Mouse (Mus musculus) induced T-regulatory cell, adult 2 months (primary cell): ENCODE measurements at regions not wholly inside any gene's neighbourhood (a gene's known extent, or its start where the extent isn't known, plus 50 kb on each side); places are given as distances from the start of the nearest gene placed in this dataset.

ENCODE experiments used
- DNase-seq: peaks from one replicate; pipeline ENCODE4 v3.0.0-alpha.2; 2012; ENCODE audit warnings: low read depth

DNA sequence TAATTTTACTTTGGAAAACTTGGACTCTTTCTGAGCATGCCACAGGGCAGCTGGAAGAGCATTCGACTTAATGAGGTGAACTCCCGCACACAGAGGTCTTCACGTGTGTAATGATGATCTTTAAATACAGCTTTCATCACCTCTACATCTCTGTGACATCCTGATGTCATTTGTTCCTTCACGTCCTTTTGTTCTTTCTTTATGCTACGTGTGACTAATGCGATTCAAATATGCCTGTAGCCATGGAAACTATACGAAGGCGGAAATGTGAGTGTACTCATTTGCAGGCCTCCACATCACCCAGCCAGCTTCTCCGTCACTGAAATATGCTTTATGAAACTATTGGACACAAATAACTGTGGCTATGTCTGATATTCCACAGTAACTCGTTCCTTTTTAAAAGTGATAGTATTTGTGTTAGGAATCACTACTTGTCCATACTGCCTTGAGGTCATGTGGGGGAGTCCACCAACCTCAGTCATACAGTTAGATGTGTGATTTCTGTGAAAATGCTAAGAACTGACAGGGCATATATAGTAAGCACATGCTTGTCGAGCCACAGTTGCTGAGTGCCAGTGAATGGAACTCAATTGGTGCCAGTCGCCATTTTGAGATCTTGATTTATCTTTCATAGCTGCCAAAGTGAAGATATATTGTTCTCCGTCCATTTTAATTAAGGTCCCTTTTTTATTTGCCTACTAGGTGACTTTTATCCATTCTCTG is 145.9 kb downstream of the Plk2 start:
- DNase-seq, result peak; percentile 39

GRCm38 (mm10) chr13:110541288-110542148 is 146.7 kb downstream of the Plk2 start:
- no peak for DNase-seq

GRCm38 (mm10) chr13:110542303-110543065 is 147.6 kb downstream of the Plk2 start:
- DNase-seq, result no peak

DNA sequence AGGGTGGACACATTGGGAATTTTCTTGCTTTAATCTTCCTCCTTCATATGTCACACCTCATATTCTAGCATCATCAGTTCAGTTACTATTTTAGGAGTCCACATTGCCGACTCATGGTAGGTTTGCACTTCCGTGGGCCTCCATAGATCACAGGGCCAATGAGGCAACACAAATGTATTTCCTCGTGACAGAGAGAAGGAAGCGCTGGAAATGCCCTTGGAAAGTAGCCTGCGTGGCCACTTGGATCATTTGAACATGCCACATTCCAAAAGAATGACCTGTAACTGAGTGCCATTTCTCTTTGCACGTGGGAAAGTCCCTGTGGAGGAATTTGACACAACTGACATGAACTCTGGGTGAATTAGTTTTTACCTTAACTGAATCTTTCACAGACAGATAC is 150.6 kb downstream of the Plk2 start:
- no peak for DNase-seq

DNA sequence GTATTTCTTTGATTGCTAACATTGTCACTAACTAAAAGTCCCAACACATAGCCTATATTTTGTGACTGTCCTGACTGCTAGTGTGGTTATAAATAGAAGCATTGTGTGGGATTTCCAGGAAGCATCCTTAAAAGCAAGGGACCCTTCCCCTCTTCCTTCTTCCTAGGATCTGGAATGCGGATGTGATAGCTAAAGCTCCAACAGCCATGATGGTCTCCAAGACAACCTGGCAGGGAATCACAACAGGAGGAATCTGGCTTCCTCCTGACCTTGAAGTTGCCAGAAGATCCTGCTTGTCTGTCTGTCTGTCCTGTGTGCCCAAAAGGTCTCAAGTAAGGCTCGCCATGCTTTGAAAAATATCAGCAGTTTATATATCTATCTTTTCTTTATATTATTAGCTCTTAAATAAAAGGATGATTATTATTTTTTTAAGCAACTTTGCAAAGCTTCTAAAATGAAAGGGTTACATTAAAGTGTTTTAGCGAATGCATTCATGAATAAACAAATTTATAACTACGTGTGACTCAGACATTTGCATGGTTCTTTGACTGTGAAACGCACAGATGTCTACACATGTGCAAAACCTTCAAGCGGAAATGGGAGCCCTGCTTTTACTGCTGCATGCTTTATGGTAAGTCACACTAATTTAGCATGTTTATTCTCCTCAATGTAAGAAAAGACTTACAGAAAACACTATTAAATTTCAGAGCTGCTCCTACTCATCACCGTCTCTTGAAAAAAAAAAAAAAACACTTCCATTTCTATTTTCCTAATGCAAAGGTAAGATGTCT is 160.9 kb downstream of the Plk2 start:
- no peak for DNase-seq

DNA sequence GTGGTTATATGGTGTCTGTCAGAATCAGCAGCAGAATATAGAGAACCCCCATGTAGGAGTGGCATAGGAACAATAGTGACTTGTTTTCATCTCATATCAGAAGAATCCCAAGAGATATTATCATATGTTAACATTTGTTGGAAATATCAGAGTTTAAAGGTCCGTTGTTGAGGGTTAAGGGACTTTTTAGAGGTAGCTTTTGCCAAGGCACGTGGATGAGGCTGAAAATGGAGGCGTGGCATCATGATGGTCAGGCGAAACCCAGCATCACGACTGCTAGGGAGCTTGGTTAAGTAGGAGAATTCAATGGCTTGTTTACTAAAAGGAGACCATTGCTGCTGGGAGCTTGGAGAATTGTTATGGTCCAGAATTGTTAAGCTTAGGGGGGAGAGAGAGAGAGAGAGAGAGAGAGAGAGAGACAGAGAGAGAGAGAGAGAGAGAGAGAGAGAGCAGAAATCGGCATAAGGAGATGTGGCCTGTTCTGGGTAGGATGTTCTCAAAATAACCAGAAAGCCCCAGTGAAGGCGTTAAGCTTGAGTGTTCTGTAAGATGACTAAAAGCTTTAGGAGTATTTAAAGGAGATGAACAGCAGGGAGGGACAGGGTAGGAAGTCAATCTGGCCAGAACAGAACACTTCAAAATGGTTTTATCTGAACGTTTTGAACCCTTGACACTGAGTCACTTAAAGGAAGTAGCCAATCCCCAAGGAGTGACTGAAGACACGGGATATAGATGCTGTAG is 161.7 kb downstream of the Plk2 start:
- no peak for DNase-seq

GRCm38 (mm10) chr13:110557930-110558727 is 163.3 kb downstream of the Plk2 start:
- peak; percentile 20 for DNase-seq

- DNase-seq, result no peak
Measured at GRCm38 (mm10) chr13:110560566-110560965, 165.7 kb downstream of the Plk2 start.

- peak; percentile 35 for DNase-seq
Measured at GRCm38 (mm10) chr13:110562499-110562898, 167.7 kb downstream of the Plk2 start.

- DNase-seq, result no peak
Measured at GRCm38 (mm10) chr13:110562902-110563301, 168.1 kb downstream of the Plk2 start.

DNA sequence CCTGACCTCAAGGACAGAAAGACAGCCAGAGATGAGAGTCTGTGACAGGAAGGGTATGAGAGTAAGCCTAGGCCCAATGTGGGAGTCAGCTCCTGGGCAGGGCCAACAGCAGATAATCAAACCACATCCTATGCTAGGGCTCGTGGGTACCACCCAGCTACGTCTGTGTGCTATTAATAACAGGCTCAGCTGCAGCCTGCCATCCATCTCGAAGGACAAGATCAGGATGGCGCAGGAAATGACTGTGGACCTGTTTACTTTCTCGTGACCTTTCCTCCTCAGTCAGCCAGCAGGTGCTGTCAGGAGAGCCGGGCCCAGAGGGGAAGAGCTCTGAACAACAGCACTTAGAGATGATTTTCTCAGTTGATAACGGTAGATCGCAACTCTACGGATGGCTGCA is 169.1 kb downstream of the Plk2 start:
- peak; percentile 81 for DNase-seq

- no peak for DNase-seq
Measured at GRCm38 (mm10) chr13:110568482-110569179, 173.8 kb downstream of the Plk2 start.

DNA sequence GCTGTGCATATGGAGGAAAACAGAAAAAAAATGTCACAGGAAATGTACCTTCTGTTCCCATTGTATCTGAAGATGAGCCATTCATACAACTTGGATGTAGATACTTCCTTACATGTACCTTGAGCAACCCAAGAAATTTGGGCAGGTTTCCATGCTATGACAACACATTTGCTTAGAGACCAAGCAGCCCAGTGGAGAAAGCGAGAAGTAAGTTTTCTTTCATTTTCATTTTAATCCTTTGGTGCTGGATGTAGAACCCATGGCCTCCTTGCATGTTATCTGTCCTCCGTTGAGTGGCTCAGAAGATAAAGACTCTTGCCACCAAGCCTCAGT is 174.3 kb downstream of the Plk2 start:
- DNase-seq, result no peak

GRCm38 (mm10) chr13:110570386-110570785 is 175.5 kb downstream of the Plk2 start:
- no peak for DNase-seq

- no peak for DNase-seq
Measured at GRCm38 (mm10) chr13:110573360-110574065, 178.7 kb downstream of the Plk2 start.

GRCm38 (mm10) chr13:110574764-110575471 is 180.1 kb downstream of the Plk2 start:
- DNase-seq, result no peak

DNA sequence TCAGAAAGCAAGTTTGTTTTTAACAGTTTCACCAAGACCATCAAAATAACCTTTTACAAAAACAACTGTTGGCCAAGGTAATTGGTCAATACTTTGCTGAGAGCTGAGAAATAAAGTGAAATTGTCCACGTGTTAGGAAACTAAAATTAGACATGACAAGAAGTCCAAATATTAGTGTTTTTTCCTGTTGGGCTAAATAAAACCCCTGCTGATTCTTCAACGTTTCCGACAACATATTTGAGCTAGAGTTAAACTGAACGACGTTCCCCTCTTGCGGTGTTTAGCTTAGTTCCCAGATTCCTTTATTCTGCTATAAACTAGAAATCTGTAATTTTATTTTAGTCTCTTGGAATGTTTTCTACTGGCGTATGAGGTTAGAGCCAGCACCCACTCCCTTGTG is 183.3 kb downstream of the Plk2 start:
- no peak for DNase-seq

GRCm38 (mm10) chr13:110580166-110580565 is 185.3 kb downstream of the Plk2 start:
- no peak for DNase-seq
